Mouse (Mus musculus): Measurements from ENCODE around the gene Krba1. TPM values are rescaled to one million over a fixed set of nuclear protein-coding genes. Genes with fewer than 3 reads are reported as not detected.

Krba1 gene
- polyA plus RNA-seq, 1 experiment from 2014 or later = 19.6 TPM

DNA sequence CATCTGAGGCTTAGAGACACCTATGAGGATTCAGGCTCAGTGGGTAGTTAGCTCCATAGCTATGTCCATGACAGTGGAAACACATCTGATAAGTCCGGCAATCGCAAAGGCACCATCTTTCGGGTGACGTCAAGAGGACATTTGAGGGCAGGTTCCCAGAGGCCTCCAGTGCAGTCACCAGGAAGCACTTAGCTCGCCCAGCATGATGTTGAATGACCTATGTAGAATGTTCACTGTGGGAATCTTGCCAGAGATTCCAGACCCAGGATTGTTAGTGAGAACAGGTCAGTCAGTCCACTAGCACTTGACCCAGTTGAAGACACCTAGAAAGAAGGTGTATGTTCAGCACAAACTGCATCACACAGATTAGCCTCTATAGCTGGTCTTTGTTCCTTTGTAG lies 4.5 kb downstream of the Krba1 start:
- H3K27ac ChIP-seq (ENCODE audit: low read depth) = no peak overlapping the region
- no peak overlapping the region for H3K9ac ChIP-seq (ENCODE audit: low read length)
- peaks cover 16% of the 10 kb centered on the region for H3K36me3 ChIP-seq (ENCODE audit: control insufficient read depth, insufficient read depth, low read length)
- H3K4me1 ChIP-seq (replicated peaks; ENCODE audit: control insufficient read depth, insufficient read depth, low read length) = peaks cover 8% of the 10 kb centered on the region; the same call in 1 of the 2 replicates
- ATAC-seq (replicated peaks; ENCODE audit: low FRiP score, low TSS enrichment, low read depth) (no peak), DNase-seq (ENCODE audit: low spot score) (no peak)
- 88% methylated on average over 5 of the region's 5 CpGs for WGBS
- no peak overlapping the region for H3K4me3 ChIP-seq (ENCODE audit: low read depth, low read length)
- no peaks in the 10 kb centered on the region for H3K27me3 ChIP-seq (replicated peaks; ENCODE audit: control insufficient read depth, insufficient read depth, low read length)
- no peak overlapping the region for H3K4me2 ChIP-seq (ENCODE audit: low read length)
- no peaks in the 10 kb centered on the region for H3K9me3 ChIP-seq (ENCODE audit: control insufficient read depth, low read length)

DNA sequence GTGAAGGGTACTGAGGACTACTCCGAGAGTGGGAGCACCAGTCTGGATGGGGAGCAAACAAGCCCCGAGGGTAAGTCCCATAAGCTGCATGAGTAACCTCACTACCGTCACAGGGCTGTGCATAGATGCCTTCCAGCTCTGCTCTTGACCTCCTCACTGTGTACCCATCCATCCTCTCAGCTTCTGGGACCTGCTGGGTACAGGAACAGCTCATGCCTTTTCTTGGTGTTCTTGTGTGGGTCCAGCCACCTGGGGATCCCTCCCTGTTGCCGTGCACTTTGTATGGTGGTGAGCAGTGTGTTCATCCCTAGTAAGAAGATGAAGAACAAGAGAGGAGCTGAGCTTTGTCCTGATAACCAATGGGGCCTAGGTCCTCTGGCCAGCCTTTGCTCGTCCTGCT lies 8.7 kb downstream of the Krba1 start:
- WGBS = 92% methylated on average over 5 of the region's 5 CpGs
- no peak overlapping the region for H3K4me2 ChIP-seq (ENCODE audit: low read length)
- no peak overlapping the region for H3K9ac ChIP-seq (ENCODE audit: low read length)
- no peaks in the 10 kb centered on the region for H3K4me1 ChIP-seq (replicated peaks; ENCODE audit: control insufficient read depth, insufficient read depth, low read length)
- H3K27me3 ChIP-seq (replicated peaks; ENCODE audit: control insufficient read depth, insufficient read depth, low read length) = no peaks in the 10 kb centered on the region
- H3K36me3 ChIP-seq (ENCODE audit: control insufficient read depth, insufficient read depth, low read length) = peaks cover 58% of the 10 kb centered on the region
- H3K9me3 ChIP-seq (ENCODE audit: control insufficient read depth, low read length) = no peaks in the 10 kb centered on the region
- ATAC-seq (replicated peaks; ENCODE audit: low FRiP score, low TSS enrichment, low read depth) (no peak), DNase-seq (ENCODE audit: low spot score) (no peak)
- no peak overlapping the region for H3K27ac ChIP-seq (ENCODE audit: low read depth)
- H3K4me3 ChIP-seq (ENCODE audit: low read depth, low read length) = no peak overlapping the region

- ATAC-seq (replicated peaks; ENCODE audit: low FRiP score, low TSS enrichment, low read depth) (no peak), DNase-seq (ENCODE audit: low spot score) (no peak)
- no peaks in the 10 kb centered on the region for H3K27me3 ChIP-seq (replicated peaks; ENCODE audit: control insufficient read depth, insufficient read depth, low read length)
- WGBS = 97% methylated on average over 4 of the region's 4 CpGs
- no peak overlapping the region for H3K4me3 ChIP-seq (ENCODE audit: low read depth, low read length)
- no peak overlapping the region for H3K27ac ChIP-seq (ENCODE audit: low read depth)
- H3K4me2 ChIP-seq (ENCODE audit: low read length) = no peak overlapping the region
- H3K4me1 ChIP-seq (replicated peaks; ENCODE audit: control insufficient read depth, insufficient read depth, low read length) = no peaks in the 10 kb centered on the region
- no peaks in the 10 kb centered on the region for H3K9me3 ChIP-seq (ENCODE audit: control insufficient read depth, low read length)
- peaks cover 99% of the 10 kb centered on the region for H3K36me3 ChIP-seq (ENCODE audit: control insufficient read depth, insufficient read depth, low read length)
- no peak overlapping the region for H3K9ac ChIP-seq (ENCODE audit: low read length)
These were observed 14.4 kb downstream of the Krba1 start for GRCm38 (mm10) chr6:48409726-48410343.

GRCm38 (mm10) chr6:48410551-48410950 lies 15.2 kb downstream of the Krba1 start:
- Histone ChIP-seq H3K4me1 (replicated peaks; ENCODE audit: control insufficient read depth, insufficient read depth, low read length) (no peaks in the 10 kb centered on the region), H3K27me3 (replicated peaks; ENCODE audit: control insufficient read depth, insufficient read depth, low read length) (no peaks in the 10 kb centered on the region), H3K9me3 (ENCODE audit: control insufficient read depth, low read length) (no peaks in the 10 kb centered on the region), H3K36me3 (ENCODE audit: control insufficient read depth, insufficient read depth, low read length) (peaks cover 99% of the 10 kb centered on the region), H3K4me2 (ENCODE audit: low read length) (no peak overlapping the region), H3K4me3 (ENCODE audit: low read depth, low read length) (no peak overlapping the region), H3K27ac (ENCODE audit: low read depth) (no peak overlapping the region), H3K9ac (ENCODE audit: low read length) (no peak overlapping the region)
- 79% methylated on average over 3 of the region's 3 CpGs for WGBS
- DNase-seq (ENCODE audit: low spot score) (no peak), ATAC-seq (replicated peaks; ENCODE audit: low FRiP score, low TSS enrichment, low read depth) (no peak)

DNA sequence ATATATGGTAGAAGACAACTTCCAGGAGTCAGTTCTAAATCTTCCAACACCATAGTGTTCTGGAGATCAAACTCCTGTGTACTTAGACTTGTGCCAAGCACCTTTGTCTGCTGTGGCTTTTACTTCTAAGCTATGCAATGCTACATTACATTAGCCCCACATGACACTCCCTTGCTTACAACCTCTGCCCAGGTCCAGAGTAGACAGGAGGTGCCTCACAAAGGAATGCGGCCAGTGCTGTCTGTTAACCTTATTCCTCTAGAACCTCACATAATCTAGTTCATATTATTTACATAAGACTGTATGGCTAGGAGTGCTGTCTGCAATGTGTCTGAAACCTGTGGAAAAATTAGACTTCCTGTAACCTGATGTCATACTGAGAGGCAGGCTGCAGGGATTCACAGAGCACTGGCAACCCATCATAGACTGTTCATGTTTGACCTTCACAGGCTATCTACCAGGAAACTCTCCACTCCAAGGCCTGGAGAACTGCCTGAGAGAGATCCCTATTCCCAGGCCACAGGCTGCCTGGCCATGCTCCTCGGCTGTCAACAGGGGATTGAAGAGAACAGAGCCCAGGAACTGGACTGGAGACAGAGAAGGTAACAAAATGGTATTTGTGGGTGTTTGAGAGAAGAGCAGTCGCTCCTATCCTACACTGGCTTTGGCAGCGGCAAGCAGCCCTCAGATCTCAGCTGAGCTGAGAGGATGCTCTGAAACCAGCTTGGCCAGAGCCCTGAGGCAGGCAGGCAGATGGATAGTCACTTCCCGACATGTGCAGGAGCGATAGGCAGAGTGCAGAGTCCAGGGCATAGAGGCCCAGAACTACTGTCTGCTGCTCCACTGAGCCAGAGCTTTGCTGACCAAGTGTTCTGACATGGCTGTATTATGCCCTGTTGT lies 16.1 kb downstream of the Krba1 start:
- Histone ChIP-seq H3K36me3 (ENCODE audit: control insufficient read depth, insufficient read depth, low read length) (peaks cover 99% of the 10 kb centered on the region), H3K4me1 (replicated peaks; ENCODE audit: control insufficient read depth, insufficient read depth, low read length) (no peaks in the 10 kb centered on the region), H3K9me3 (ENCODE audit: control insufficient read depth, low read length) (no peaks in the 10 kb centered on the region), H3K27ac (ENCODE audit: low read depth) (no peak overlapping the region), H3K27me3 (replicated peaks; ENCODE audit: control insufficient read depth, insufficient read depth, low read length) (no peaks in the 10 kb centered on the region), H3K9ac (ENCODE audit: low read length) (no peak overlapping the region), H3K4me2 (ENCODE audit: low read length) (no peak overlapping the region), H3K4me3 (ENCODE audit: low read depth, low read length) (no peak overlapping the region)
- DNase-seq (ENCODE audit: low spot score) (no peak), ATAC-seq (replicated peaks; ENCODE audit: low FRiP score, low TSS enrichment, low read depth) (peak; percentile 48; the same call in 1 of the 2 replicates)
- 91% methylated on average over 6 of the region's 6 CpGs for WGBS

GRCm38 (mm10) chr6:48412147-48412546 lies 16.8 kb downstream of the Krba1 start:
- Histone ChIP-seq H3K27ac (ENCODE audit: low read depth) (no peak overlapping the region), H3K27me3 (replicated peaks; ENCODE audit: control insufficient read depth, insufficient read depth, low read length) (no peaks in the 10 kb centered on the region), H3K4me1 (replicated peaks; ENCODE audit: control insufficient read depth, insufficient read depth, low read length) (no peaks in the 10 kb centered on the region), H3K36me3 (ENCODE audit: control insufficient read depth, insufficient read depth, low read length) (peaks cover 99% of the 10 kb centered on the region), H3K4me3 (ENCODE audit: low read depth, low read length) (no peak overlapping the region), H3K9me3 (ENCODE audit: control insufficient read depth, low read length) (no peaks in the 10 kb centered on the region), H3K4me2 (ENCODE audit: low read length) (no peak overlapping the region), H3K9ac (ENCODE audit: low read length) (no peak overlapping the region)
- DNase-seq (ENCODE audit: low spot score) (no peak), ATAC-seq (replicated peaks; ENCODE audit: low FRiP score, low TSS enrichment, low read depth) (no peak)
- 87% methylated on average over 4 of the region's 4 CpGs for WGBS

DNA sequence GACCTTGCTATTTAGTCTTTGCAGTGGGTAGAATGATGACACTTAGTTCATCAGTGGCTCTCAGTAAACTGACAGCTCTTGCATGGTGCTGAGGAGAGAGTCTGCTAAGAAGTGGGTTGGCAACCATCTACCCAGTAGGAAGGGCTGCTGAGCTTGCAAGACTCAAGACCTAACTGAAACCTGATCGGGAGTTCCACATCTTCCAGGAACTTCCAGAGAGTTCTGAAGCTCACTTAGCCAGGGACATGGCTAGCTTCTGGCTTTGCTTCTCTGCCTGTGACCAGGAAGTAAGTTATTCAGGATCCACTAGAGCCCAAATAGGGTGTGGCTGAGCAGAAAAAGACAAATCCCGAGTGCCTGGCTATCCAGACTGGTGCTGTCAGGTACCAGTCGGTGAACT lies 17.3 kb downstream of the Krba1 start:
- no peaks in the 10 kb centered on the region for H3K27me3 ChIP-seq (replicated peaks; ENCODE audit: control insufficient read depth, insufficient read depth, low read length)
- no peak overlapping the region for H3K4me3 ChIP-seq (ENCODE audit: low read depth, low read length)
- H3K27ac ChIP-seq (ENCODE audit: low read depth) = no peak overlapping the region
- H3K9ac ChIP-seq (ENCODE audit: low read length) = no peak overlapping the region
- no peak for DNase-seq (ENCODE audit: low spot score)
- no peaks in the 10 kb centered on the region for H3K4me1 ChIP-seq (replicated peaks; ENCODE audit: control insufficient read depth, insufficient read depth, low read length)
- H3K36me3 ChIP-seq (ENCODE audit: control insufficient read depth, insufficient read depth, low read length) = peaks cover 99% of the 10 kb centered on the region
- H3K4me2 ChIP-seq (ENCODE audit: low read length) = no peak overlapping the region
- H3K9me3 ChIP-seq (ENCODE audit: control insufficient read depth, low read length) = no peaks in the 10 kb centered on the region
- ATAC-seq (replicated peaks; ENCODE audit: low FRiP score, low TSS enrichment, low read depth) = no peak
- 80% methylated on average over 3 of the region's 3 CpGs for WGBS

DNA sequence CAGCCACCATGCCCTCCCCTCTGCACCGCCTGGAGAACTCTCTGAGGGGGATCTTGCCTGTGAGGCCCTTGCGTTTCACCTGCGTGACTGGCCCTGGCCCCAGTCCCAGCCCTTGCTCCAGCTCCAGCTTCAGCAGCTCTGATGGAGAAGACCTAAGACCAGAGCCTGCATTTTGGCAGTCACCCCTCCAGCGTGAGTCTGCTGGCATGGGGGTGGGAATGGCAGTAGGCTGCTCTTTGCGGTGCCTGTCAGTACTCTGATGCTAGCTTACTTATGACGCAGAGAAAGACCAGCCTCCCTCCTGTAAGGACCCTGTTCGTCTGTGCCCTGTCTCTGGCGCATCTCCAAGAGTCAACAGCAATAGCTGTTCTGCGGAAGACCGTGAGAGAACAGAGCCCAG lies 17.7 kb downstream of the Krba1 start:
- DNase-seq (ENCODE audit: low spot score) (no peak), ATAC-seq (replicated peaks; ENCODE audit: low FRiP score, low TSS enrichment, low read depth) (no peak)
- Histone ChIP-seq H3K27ac (ENCODE audit: low read depth) (no peak overlapping the region), H3K9me3 (ENCODE audit: control insufficient read depth, low read length) (no peaks in the 10 kb centered on the region), H3K4me2 (ENCODE audit: low read length) (no peak overlapping the region), H3K36me3 (ENCODE audit: control insufficient read depth, insufficient read depth, low read length) (peaks cover 96% of the 10 kb centered on the region), H3K4me3 (ENCODE audit: low read depth, low read length) (no peak overlapping the region), H3K27me3 (replicated peaks; ENCODE audit: control insufficient read depth, insufficient read depth, low read length) (no peaks in the 10 kb centered on the region), H3K9ac (ENCODE audit: low read length) (no peak overlapping the region), H3K4me1 (replicated peaks; ENCODE audit: control insufficient read depth, insufficient read depth, low read length) (no peaks in the 10 kb centered on the region)
- 68% methylated on average over 10 of the region's 10 CpGs for WGBS
